Mouse (Mus musculus) bone marrow, adult 2 months (tissue): ENCODE results near the gene Gm5294.

Source experiments
- CTCF ChIP-seq: fragments of 200-500 bp; IDR thresholded peaks from 2 replicates; pipeline ENCODE4 v1.5.1; 2011; ENCODE audit warnings: low read length, control low read depth; ENCODE audit not compliant: control insufficient read depth, insufficient read depth
- POLR2A ChIP-seq: fragments of 200-500 bp; IDR thresholded peaks from 2 replicates; pipeline ENCODE4 v1.6.1; 2011; ENCODE audit warnings: low read depth, mild to moderate bottlenecking, control low read depth, low read length, borderline replicate concordance; ENCODE audit not compliant: control insufficient read depth

DNA sequence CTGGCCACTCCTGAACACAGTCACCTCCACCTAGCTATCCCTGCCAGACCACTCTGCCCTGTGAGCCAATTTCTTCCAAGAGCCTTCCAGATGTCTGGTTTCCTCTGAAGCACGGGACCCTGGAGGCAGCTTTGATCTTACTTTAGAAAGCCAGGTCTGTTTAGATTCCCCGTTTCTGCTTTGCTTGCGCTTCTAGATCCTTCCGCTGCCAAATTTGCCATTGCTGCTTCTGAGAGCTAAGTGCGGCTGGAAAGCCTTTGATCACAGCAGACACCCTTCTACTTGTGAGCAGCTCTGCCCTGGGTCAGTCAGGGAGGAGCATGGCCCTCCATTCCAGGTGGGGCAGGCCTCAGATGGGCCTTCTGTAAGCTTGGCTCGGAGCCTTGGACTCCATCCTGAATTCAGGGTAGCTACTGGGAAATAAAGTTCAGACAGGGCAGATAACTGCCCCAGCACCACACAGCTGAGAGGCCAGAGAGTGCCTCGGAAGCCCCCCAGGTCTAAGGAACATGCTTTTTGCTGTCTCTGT is 18.2 kb upstream of the Gm5294 start:
- no peak for TF ChIP-seq POLR2A
- no peak for TF ChIP-seq CTCF
